Mouse (Mus musculus): ENCODE results near the gene Gprin1.

Gene Gprin1

GRCm38 (mm10) chr13:54692711-54693557, 56.7 kb downstream of the Gprin1 start:
- in situ Hi-C loops (cut with MboI; ENCODE audit: low pct_unique_long_range_greater_than_20kb in 1 of 2, low sequenced_read_pairs in 2 of 2, unreplicated experiment in 1 of 2) = no loop called here

GRCm38 (mm10) chr13:54691737-54692136, 57.9 kb downstream of the Gprin1 start:
- in situ Hi-C loops (cut with MboI; ENCODE audit: low pct_unique_long_range_greater_than_20kb in 1 of 2, low sequenced_read_pairs in 2 of 2, unreplicated experiment in 1 of 2) = no loop called here

- in situ Hi-C loops (cut with MboI; ENCODE audit: low pct_unique_long_range_greater_than_20kb in 1 of 2, low sequenced_read_pairs in 2 of 2, unreplicated experiment in 1 of 2) = no loop called here
Observed at GRCm38 (mm10) chr13:54690151-54690740, 59.4 kb downstream of the Gprin1 start.

GRCm38 (mm10) chr13:54687575-54688424, 61.9 kb downstream of the Gprin1 start:
- in situ Hi-C loops (cut with MboI; ENCODE audit: low pct_unique_long_range_greater_than_20kb in 1 of 2, low sequenced_read_pairs in 2 of 2, unreplicated experiment in 1 of 2) = no loop called here

- in situ Hi-C loops (cut with MboI; ENCODE audit: low pct_unique_long_range_greater_than_20kb in 1 of 2, low sequenced_read_pairs in 2 of 2, unreplicated experiment in 1 of 2) = no loop called here
Observed at GRCm38 (mm10) chr13:54687096-54687495, 62.6 kb downstream of the Gprin1 start.
